In genomic region chr11:88857311-88858005, GRCm38 (mm10) we compare ENCODE assay signal across 12 mouse cellular contexts. TPM values are rescaled to one million over a fixed set of nuclear protein-coding genes. Genes with fewer than 3 reads are reported as not detected.
A peak's percentile ranks its signal among the peaks of the same experiment; 100 is the strongest.
DNase-seq lines count a peak whose midpoint lies in the region; ATAC-seq lines count a peak whose summit lies in the region.
"Had no signal": no experiment of that assay in that cellular context is flagged by ENCODE, and none has a peak within 500 bp of the region (broad histone marks: within the 10 kb centered on the region; RNA-seq: fewer than 3 reads in every experiment).

No protein-coding gene starts in this region.

- peak; percentile 14 for DNase-seq in hindbrain, embryonic 10.5 days (ENCODE audit: low spot score)
- no peak for DNase-seq in hindbrain, embryonic 11.5 days (ENCODE audit: low spot score)
- DNase-seq in ZHBTc4 (ENCODE audit: low read depth, low spot score) = peak; percentile 45
- peak; percentile 66 for DNase-seq in gastrocnemius, postnatal 25 days
- no peak for DNase-seq in adrenal gland, postnatal 36 days
- DNase-seq in adrenal gland, postnatal 25 days = no peak
- DNase-seq in left cerebral cortex, adult 11 months (ENCODE audit: low spot score) = no peak
- DNase-seq: cerebellum, adult 18-20 months had no signal

- H3K27ac ChIP-seq in hindbrain, embryonic 10.5 days = peak overlapping the region; percentile 57
- no peak overlapping the region for H3K27ac ChIP-seq in hindbrain, embryonic 11.5 days (ENCODE audit: low read depth, low read length)
- peak overlapping the region; percentile 24; the same call in 1 of the 2 replicates for H3K27ac ChIP-seq in intestine, embryonic 15.5 days
- H3K27ac ChIP-seq: forebrain, embryonic 13.5 days had no signal

- no peak overlapping the region for H3K4me3 ChIP-seq in hindbrain, embryonic 10.5 days
- no peak overlapping the region for H3K4me3 ChIP-seq in hindbrain, embryonic 11.5 days (ENCODE audit: low read depth, low read length)
- H3K4me3 ChIP-seq in intestine, embryonic 15.5 days (replicated peaks) = no peak overlapping the region
- H3K4me3 ChIP-seq: forebrain, embryonic 13.5 days had no signal

- no peak for ATAC-seq in hindbrain, embryonic 11.5 days (ENCODE audit: low FRiP score)
- no peak for ATAC-seq in intestine, embryonic 15.5 days
- ATAC-seq: CD4-positive, CD25-positive, alpha-beta regulatory T cell, adult 4 months; forebrain, embryonic 13.5 days; hindbrain, embryonic 16.5 days had no signal

- no peak overlapping the region for H3K9ac ChIP-seq in hindbrain, embryonic 11.5 days (ENCODE audit: low read depth, low read length)
- no peak overlapping the region for H3K9ac ChIP-seq in intestine, embryonic 15.5 days
- H3K9ac ChIP-seq: forebrain, embryonic 13.5 days had no signal

- H3K36me3 ChIP-seq in hindbrain, embryonic 10.5 days = no peaks in the 10 kb centered on the region
- no peaks in the 10 kb centered on the region for H3K36me3 ChIP-seq in hindbrain, embryonic 11.5 days (ENCODE audit: control insufficient read depth, insufficient read depth, low read length)
- no peaks in the 10 kb centered on the region for H3K36me3 ChIP-seq in intestine, embryonic 15.5 days

- peaks cover 39% of the 10 kb centered on the region for H3K4me1 ChIP-seq in hindbrain, embryonic 10.5 days (replicated peaks)
- no peaks in the 10 kb centered on the region for H3K4me1 ChIP-seq in hindbrain, embryonic 11.5 days (replicated peaks; ENCODE audit: control insufficient read depth, insufficient read depth, low read length)
- peaks cover 16% of the 10 kb centered on the region for H3K4me1 ChIP-seq in intestine, embryonic 15.5 days (replicated peaks)

- 58% methylated on average over 3 of the region's 3 CpGs for WGBS in hindbrain, embryonic 10.5 days
- WGBS in hindbrain, embryonic 11.5 days = 59% methylated on average over 3 of the region's 3 CpGs
- WGBS in intestine, embryonic 15.5 days = 66% methylated on average over 3 of the region's 3 CpGs

- 0 out of 2 replicates have a peak, but pooled peaks cover 6% of the 10 kb centered on the region for H3K27me3 ChIP-seq in hindbrain, embryonic 10.5 days (ENCODE audit: insufficient read depth, poor library complexity, severe bottlenecking)
- H3K27me3 ChIP-seq in hindbrain, embryonic 11.5 days (ENCODE audit: control insufficient read depth, insufficient read depth, low read length) = no peaks in the 10 kb centered on the region
- H3K27me3 ChIP-seq in intestine, embryonic 15.5 days (replicated peaks) = no peaks in the 10 kb centered on the region
- H3K27me3 ChIP-seq: forebrain, embryonic 13.5 days had no signal

- no peak overlapping the region for H3K4me2 ChIP-seq in hindbrain, embryonic 11.5 days (replicated peaks; ENCODE audit: low read depth, low read length)
- H3K4me2 ChIP-seq in intestine, embryonic 15.5 days (replicated peaks) = no peak overlapping the region
- H3K4me2 ChIP-seq: forebrain, embryonic 13.5 days had no signal

- no peaks in the 10 kb centered on the region for H3K9me3 ChIP-seq in hindbrain, embryonic 10.5 days
- H3K9me3 ChIP-seq in hindbrain, embryonic 11.5 days (ENCODE audit: control insufficient read depth, low read length) = no peaks in the 10 kb centered on the region
- H3K9me3 ChIP-seq in intestine, embryonic 15.5 days = no peaks in the 10 kb centered on the region
- H3K9me3 ChIP-seq: forebrain, embryonic 13.5 days had no signal

RNA-seq across cellular contexts. Expression of gene Akap1, which starts 6.9 kb away (rescaled TPM):
- 17.7 and 19.6 TPM in 2 replicates for polyA plus RNA-seq in hindbrain, embryonic 10.5 days (2016; fragmentation: Nextera tagmentation; extraction: Ambion mirVana)
- polyA plus RNA-seq in hindbrain, embryonic 11.5 days (2014; fragmentation: Nextera tagmentation; extraction: Ambion mirVana) = 14.0 and 14.2 TPM in 2 replicates
- total RNA-seq in gastrocnemius, postnatal 25 days (2021) = 10 to 100 TPM; 65.8 to 77.9 TPM
- 27.8 and 28.3 TPM in 2 replicates for polyA plus RNA-seq in intestine, embryonic 15.5 days (2015; fragmentation: Nextera tagmentation; extraction: Ambion mirVana)
- 100 to 1,000 TPM; 107 to 114 TPM for total RNA-seq in adrenal gland, postnatal 36 days (2021)
- 126 and 129 TPM in 2 replicates for total RNA-seq in adrenal gland, postnatal 25 days (2021)

Comparison
In these comparisons a context has a peak if more than half of its experiments do, and no peak if none do; other contexts are left out.
1. DNase-seq: peak in hindbrain, embryonic 10.5 days (single experiment), ZHBTc4 (single experiment) and gastrocnemius, postnatal 25 days (single experiment); none in hindbrain, embryonic 11.5 days (single experiment), adrenal gland, postnatal 36 days (0 of 2), adrenal gland, postnatal 25 days (single experiment) and left cerebral cortex, adult 11 months (single experiment).